Mouse (Mus musculus): ENCODE results near the gene Slain1. TPM values are rescaled to one million over a fixed set of nuclear protein-coding genes. Genes with fewer than 3 reads are reported as not detected.
A peak's percentile ranks its signal among the peaks of the same experiment; 100 is the strongest.

Slain1 gene
- polyA plus RNA-seq, 1 experiment from 2014 or later: 2.1 TPM

DNA sequence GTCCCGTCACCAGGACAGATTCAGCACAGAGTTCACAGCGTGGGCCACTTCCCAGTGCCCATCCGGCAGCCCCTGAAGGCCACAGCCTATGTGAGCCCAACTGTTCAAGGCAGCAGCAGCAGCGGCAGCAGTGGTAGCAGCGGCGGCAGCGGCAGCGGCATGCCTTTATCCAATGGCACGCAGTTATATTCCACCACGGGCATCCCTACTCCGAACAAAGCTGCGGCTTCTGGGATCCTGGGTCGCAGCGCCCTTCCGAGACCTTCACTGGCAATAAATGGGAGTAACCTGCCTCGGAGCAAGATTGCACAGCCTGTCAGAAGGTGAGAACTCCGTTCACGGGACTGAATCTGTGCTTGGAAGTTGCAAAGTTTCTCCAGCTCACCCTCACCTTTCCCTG, 52.5 kb downstream of the Slain1 start:
- Histone ChIP-seq H3K36me3 (ENCODE audit: control insufficient read depth, insufficient read depth, low read length) (no peaks in the 10 kb centered on the region), H3K4me2 (ENCODE audit: low read depth, severe bottlenecking) (no peak overlapping the region), H3K27ac (replicated peaks; ENCODE audit: low read depth, low read length) (no peak overlapping the region), H3K9me3 (ENCODE audit: control insufficient read depth, low read length) (no peaks in the 10 kb centered on the region), H3K9ac (ENCODE audit: low read length) (no peak overlapping the region), H3K27me3 (ENCODE audit: control insufficient read depth, insufficient read depth, low read length) (no peaks in the 10 kb centered on the region), H3K4me3 (ENCODE audit: low read depth, low read length) (no peak overlapping the region), H3K4me1 (ENCODE audit: control insufficient read depth, insufficient read depth, low read length) (no peaks in the 10 kb centered on the region)
- DNase-seq (ENCODE audit: low spot score) (no peak), ATAC-seq (ENCODE audit: insufficient number of reproducible peaks, low FRiP score, low TSS enrichment, low read depth) (no peak)
- 84% methylated on average over 18 of the region's 18 CpGs for WGBS

DNA sequence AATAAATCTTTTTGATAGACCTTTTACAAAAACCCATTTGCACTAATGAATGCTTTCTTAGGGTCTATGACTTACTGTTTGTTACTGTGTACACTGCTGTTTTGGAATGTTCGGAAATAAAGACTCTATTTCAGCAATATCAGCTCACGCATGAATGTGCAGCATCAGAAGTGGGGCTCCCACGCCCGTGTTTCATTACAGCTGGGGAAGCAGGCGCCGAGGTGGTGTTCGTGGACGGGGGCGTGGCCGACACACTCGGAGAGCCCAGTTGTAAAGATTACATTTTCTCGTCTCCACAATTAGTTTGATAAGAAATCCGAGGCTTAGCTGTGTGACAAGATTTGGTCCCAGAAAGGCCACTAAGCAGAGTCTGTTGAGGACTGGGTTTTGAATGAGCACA, 54.7 kb downstream of the Slain1 start:
- H3K27ac ChIP-seq (replicated peaks; ENCODE audit: low read depth, low read length): no peak overlapping the region
- no peak overlapping the region for H3K4me3 ChIP-seq (ENCODE audit: low read depth, low read length)
- no peak overlapping the region for H3K4me2 ChIP-seq (ENCODE audit: low read depth, severe bottlenecking)
- H3K36me3 ChIP-seq (ENCODE audit: control insufficient read depth, insufficient read depth, low read length): no peaks in the 10 kb centered on the region
- ATAC-seq (ENCODE audit: insufficient number of reproducible peaks, low FRiP score, low TSS enrichment, low read depth): no peak
- DNase-seq (ENCODE audit: low spot score): no peak
- no peak overlapping the region for H3K9ac ChIP-seq (ENCODE audit: low read length)
- WGBS: 87% methylated on average over 13 of the region's 13 CpGs
- no peaks in the 10 kb centered on the region for H3K9me3 ChIP-seq (ENCODE audit: control insufficient read depth, low read length)
- no peaks in the 10 kb centered on the region for H3K4me1 ChIP-seq (ENCODE audit: control insufficient read depth, insufficient read depth, low read length)
- no peaks in the 10 kb centered on the region for H3K27me3 ChIP-seq (ENCODE audit: control insufficient read depth, insufficient read depth, low read length)

GRCm38 (mm10) chr14:103706347-103706746, 56.3 kb downstream of the Slain1 start:
- H3K27me3 ChIP-seq (ENCODE audit: control insufficient read depth, insufficient read depth, low read length): no peaks in the 10 kb centered on the region
- ATAC-seq (ENCODE audit: insufficient number of reproducible peaks, low FRiP score, low TSS enrichment, low read depth): no peak
- 93% methylated on average over 6 of the region's 6 CpGs for WGBS

DNA sequence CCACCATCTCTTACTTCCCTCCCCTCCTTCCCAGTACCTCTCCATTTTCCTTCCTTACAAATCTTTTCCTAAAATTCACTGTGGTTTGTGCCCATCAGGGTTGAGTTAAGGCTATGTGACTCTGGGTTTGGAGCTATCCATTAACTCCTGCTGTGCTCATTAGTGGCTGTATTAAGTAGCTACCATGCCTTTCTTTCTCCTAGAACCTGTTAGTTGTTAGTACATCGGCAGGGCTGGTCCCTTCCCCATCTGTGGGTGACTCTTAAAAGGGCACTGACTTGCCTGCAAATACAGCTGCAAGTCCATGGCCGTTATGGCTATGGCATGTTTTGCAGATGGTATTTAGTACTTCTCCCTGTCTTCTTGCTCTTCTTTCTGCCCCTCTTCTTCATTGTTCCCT, 58.6 kb downstream of the Slain1 start:
- 15% methylated on average over 2 of the region's 2 CpGs for WGBS
- no peak overlapping the region for H3K27ac ChIP-seq (replicated peaks; ENCODE audit: low read depth, low read length)
- no peaks in the 10 kb centered on the region for H3K36me3 ChIP-seq (ENCODE audit: control insufficient read depth, insufficient read depth, low read length)

More at GRCm38 (mm10) chr14:103706347-103706746, 56.3 kb downstream of the Slain1 start:
- H3K4me3 ChIP-seq (ENCODE audit: low read depth, low read length): no peak overlapping the region
- H3K9me3 ChIP-seq (ENCODE audit: control insufficient read depth, low read length): no peaks in the 10 kb centered on the region
- no peak for DNase-seq (ENCODE audit: low spot score)
- no peaks in the 10 kb centered on the region for H3K36me3 ChIP-seq (ENCODE audit: control insufficient read depth, insufficient read depth, low read length)
- no peak overlapping the region for H3K4me2 ChIP-seq (ENCODE audit: low read depth, severe bottlenecking)
- no peak overlapping the region for H3K9ac ChIP-seq (ENCODE audit: low read length)
- H3K27ac ChIP-seq (replicated peaks; ENCODE audit: low read depth, low read length): no peak overlapping the region
- no peaks in the 10 kb centered on the region for H3K4me1 ChIP-seq (ENCODE audit: control insufficient read depth, insufficient read depth, low read length)

DNA sequence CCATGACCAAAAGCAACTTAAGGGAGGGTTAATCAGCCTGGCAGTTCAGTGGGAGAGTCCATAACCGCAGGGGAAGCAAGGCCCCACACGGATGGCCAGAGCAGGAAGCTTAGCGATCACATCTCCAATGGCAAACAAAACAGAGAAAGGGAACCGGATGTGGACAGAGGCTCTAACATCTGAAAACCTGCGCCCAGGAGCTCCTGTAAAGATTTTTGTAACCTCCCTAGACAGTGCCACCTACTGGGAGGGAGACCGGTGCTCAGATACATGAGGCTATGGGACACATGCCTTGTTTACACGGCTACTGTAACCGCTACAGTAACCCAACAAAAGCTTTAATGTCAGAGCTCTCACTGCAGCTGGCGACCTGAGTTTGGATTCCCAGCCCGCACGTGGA, 59.2 kb downstream of the Slain1 start:
- no peaks in the 10 kb centered on the region for H3K36me3 ChIP-seq (ENCODE audit: control insufficient read depth, insufficient read depth, low read length)
- DNase-seq (ENCODE audit: low spot score) (no peak), ATAC-seq (ENCODE audit: insufficient number of reproducible peaks, low FRiP score, low TSS enrichment, low read depth) (peak; percentile 21; the same call in 1 of the 2 replicates)
- no peaks in the 10 kb centered on the region for H3K9me3 ChIP-seq (ENCODE audit: control insufficient read depth, low read length)
- H3K4me2 ChIP-seq (ENCODE audit: low read depth, severe bottlenecking): no peak overlapping the region
- H3K4me3 ChIP-seq (ENCODE audit: low read depth, low read length): no peak overlapping the region
- H3K9ac ChIP-seq (ENCODE audit: low read length): no peak overlapping the region
- H3K4me1 ChIP-seq (ENCODE audit: control insufficient read depth, insufficient read depth, low read length): no peaks in the 10 kb centered on the region
- H3K27me3 ChIP-seq (ENCODE audit: control insufficient read depth, insufficient read depth, low read length): no peaks in the 10 kb centered on the region
- H3K27ac ChIP-seq (replicated peaks; ENCODE audit: low read depth, low read length): no peak overlapping the region
- WGBS: 84% methylated on average over 11 of the region's 11 CpGs

More for the DNA sequence above, 58.6 kb downstream of the Slain1 start:
- DNase-seq (ENCODE audit: low spot score) (no peak), ATAC-seq (ENCODE audit: insufficient number of reproducible peaks, low FRiP score, low TSS enrichment, low read depth) (peak; percentile 54; the same call in 1 of the 2 replicates)
- H3K9ac ChIP-seq (ENCODE audit: low read length): no peak overlapping the region
- no peaks in the 10 kb centered on the region for H3K27me3 ChIP-seq (ENCODE audit: control insufficient read depth, insufficient read depth, low read length)
- no peak overlapping the region for H3K4me2 ChIP-seq (ENCODE audit: low read depth, severe bottlenecking)
- H3K9me3 ChIP-seq (ENCODE audit: control insufficient read depth, low read length): no peaks in the 10 kb centered on the region
- no peak overlapping the region for H3K4me3 ChIP-seq (ENCODE audit: low read depth, low read length)
- no peaks in the 10 kb centered on the region for H3K4me1 ChIP-seq (ENCODE audit: control insufficient read depth, insufficient read depth, low read length)

DNA sequence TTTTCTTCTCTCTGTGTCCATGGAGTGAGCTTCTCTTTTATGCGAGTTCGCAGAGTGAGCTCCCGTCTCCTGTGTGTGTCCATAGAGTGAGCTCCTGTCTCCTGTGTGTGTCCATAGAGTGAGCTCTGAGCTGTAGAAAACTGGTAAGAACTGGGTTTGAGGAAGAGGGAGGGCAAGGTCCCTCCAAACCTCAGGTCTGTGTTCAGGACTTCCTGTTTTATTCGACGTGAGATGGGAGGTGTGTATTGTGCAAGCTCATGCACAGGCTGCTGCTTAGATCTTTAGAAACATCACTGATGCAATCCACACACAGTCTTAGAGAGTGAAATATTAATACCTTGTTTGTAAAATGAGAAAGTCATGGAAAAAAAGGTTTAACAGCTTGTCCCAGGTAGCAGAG, 63.0 kb downstream of the Slain1 start:
- ATAC-seq (ENCODE audit: insufficient number of reproducible peaks, low FRiP score, low TSS enrichment, low read depth) (no peak), DNase-seq (ENCODE audit: low spot score) (no peak)
- Histone ChIP-seq H3K4me2 (ENCODE audit: low read depth, severe bottlenecking) (no peak overlapping the region), H3K9ac (ENCODE audit: low read length) (no peak overlapping the region), H3K4me3 (ENCODE audit: low read depth, low read length) (no peak overlapping the region), H3K27me3 (ENCODE audit: control insufficient read depth, insufficient read depth, low read length) (no peaks in the 10 kb centered on the region), H3K9me3 (ENCODE audit: control insufficient read depth, low read length) (no peaks in the 10 kb centered on the region), H3K36me3 (ENCODE audit: control insufficient read depth, insufficient read depth, low read length) (no peaks in the 10 kb centered on the region), H3K27ac (replicated peaks; ENCODE audit: low read depth, low read length) (no peak overlapping the region), H3K4me1 (ENCODE audit: control insufficient read depth, insufficient read depth, low read length) (no peaks in the 10 kb centered on the region)
- 88% methylated on average over 5 of the region's 5 CpGs for WGBS

DNA sequence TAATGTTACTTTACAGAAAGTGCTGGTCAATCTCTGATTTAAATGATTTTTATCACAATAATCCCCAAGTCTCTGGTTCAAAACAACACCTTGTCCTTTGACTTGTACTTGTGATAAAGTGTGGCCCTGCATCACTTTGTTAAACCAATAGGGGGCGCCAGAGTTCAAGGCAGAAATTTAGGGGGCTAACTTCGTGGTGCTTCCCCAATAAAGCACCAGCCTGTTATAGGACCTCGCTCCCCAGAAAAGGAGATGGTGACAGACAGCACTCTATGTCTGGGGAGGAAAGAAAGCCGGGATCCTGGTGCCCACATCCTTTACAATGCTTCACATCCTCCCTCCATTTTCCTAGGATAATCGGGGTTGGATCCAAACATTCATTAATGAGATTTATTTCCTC, 67.5 kb downstream of the Slain1 start:
- no peak overlapping the region for H3K9ac ChIP-seq (ENCODE audit: low read length)
- WGBS: 42% methylated on average over 5 of the region's 5 CpGs
- ATAC-seq (ENCODE audit: insufficient number of reproducible peaks, low FRiP score, low TSS enrichment, low read depth): no peak

GRCm38 (mm10) chr14:103717979-103718378, 68.0 kb downstream of the Slain1 start:
- no peak for ATAC-seq (ENCODE audit: insufficient number of reproducible peaks, low FRiP score, low TSS enrichment, low read depth)
- Histone ChIP-seq H3K27me3 (ENCODE audit: control insufficient read depth, insufficient read depth, low read length) (no peaks in the 10 kb centered on the region), H3K9me3 (ENCODE audit: control insufficient read depth, low read length) (no peaks in the 10 kb centered on the region)

More for the DNA sequence above, 67.5 kb downstream of the Slain1 start:
- Histone ChIP-seq H3K27ac (replicated peaks; ENCODE audit: low read depth, low read length) (no peak overlapping the region), H3K4me3 (ENCODE audit: low read depth, low read length) (no peak overlapping the region), H3K4me2 (ENCODE audit: low read depth, severe bottlenecking) (no peak overlapping the region), H3K4me1 (ENCODE audit: control insufficient read depth, insufficient read depth, low read length) (no peaks in the 10 kb centered on the region), H3K36me3 (ENCODE audit: control insufficient read depth, insufficient read depth, low read length) (no peaks in the 10 kb centered on the region), H3K9me3 (ENCODE audit: control insufficient read depth, low read length) (no peaks in the 10 kb centered on the region), H3K27me3 (ENCODE audit: control insufficient read depth, insufficient read depth, low read length) (no peaks in the 10 kb centered on the region)
- DNase-seq (ENCODE audit: low spot score): no peak

GRCm38 (mm10) chr14:103718393-103718792, 68.4 kb downstream of the Slain1 start:
- Histone ChIP-seq H3K36me3 (ENCODE audit: control insufficient read depth, insufficient read depth, low read length) (no peaks in the 10 kb centered on the region), H3K4me1 (ENCODE audit: control insufficient read depth, insufficient read depth, low read length) (no peaks in the 10 kb centered on the region), H3K27me3 (ENCODE audit: control insufficient read depth, insufficient read depth, low read length) (no peaks in the 10 kb centered on the region), H3K9me3 (ENCODE audit: control insufficient read depth, low read length) (no peaks in the 10 kb centered on the region), H3K9ac (ENCODE audit: low read length) (no peak overlapping the region), H3K4me2 (ENCODE audit: low read depth, severe bottlenecking) (no peak overlapping the region), H3K27ac (replicated peaks; ENCODE audit: low read depth, low read length) (no peak overlapping the region), H3K4me3 (ENCODE audit: low read depth, low read length) (no peak overlapping the region)
- ATAC-seq (ENCODE audit: insufficient number of reproducible peaks, low FRiP score, low TSS enrichment, low read depth) (no peak), DNase-seq (ENCODE audit: low spot score) (no peak)
- WGBS: 46% methylated on average over 5 of the region's 5 CpGs

More at GRCm38 (mm10) chr14:103717979-103718378, 68.0 kb downstream of the Slain1 start:
- Histone ChIP-seq H3K4me2 (ENCODE audit: low read depth, severe bottlenecking) (no peak overlapping the region), H3K4me1 (ENCODE audit: control insufficient read depth, insufficient read depth, low read length) (no peaks in the 10 kb centered on the region), H3K9ac (ENCODE audit: low read length) (no peak overlapping the region), H3K27ac (replicated peaks; ENCODE audit: low read depth, low read length) (no peak overlapping the region), H3K36me3 (ENCODE audit: control insufficient read depth, insufficient read depth, low read length) (no peaks in the 10 kb centered on the region), H3K4me3 (ENCODE audit: low read depth, low read length) (no peak overlapping the region)
- no peak for DNase-seq (ENCODE audit: low spot score)
- WGBS: 71% methylated on average over 5 of the region's 5 CpGs
